Mouse (Mus musculus): ENCODE data around the gene Anapc11. TPM values are rescaled to one million over a fixed set of nuclear protein-coding genes. Genes with fewer than 3 reads are reported as not detected.
"Not testable (repeated sequence)": the region's sequence is repeated elsewhere in the genome, so short reads cannot be mapped to it uniquely, and the experiment has no call there.

Anapc11 gene
- polyA plus RNA-seq (2015; fragmentation: Nextera tagmentation; extraction: Ambion mirVana) = 196 and 200 TPM in 2 replicates

GRCm38 (mm10) chr11:120598283-120598989 is at the start of gene Anapc11, which contains the start of gene Alyref:
Gene Anapc11 (plus strand): TSS chr11:120598421.
Gene Alyref (minus strand): TSS chr11:120598365.
- Histone ChIP-seq H3K36me3 (peaks cover 41% of the 10 kb centered on the region), H3K4me2 (peak within 1 kb of the TSS; percentile 81)
- peak; percentile 97 for ATAC-seq (ENCODE audit: insufficient read depth, low FRiP score, low read depth)

GRCm38 (mm10) chr11:120548786-120549167 is 49.4 kb upstream of the Anapc11 start:
- Histone ChIP-seq H3K4me2 (peak overlapping the region; percentile 81), H3K9me3 (no peaks in the 10 kb centered on the region), H3K27me3 (replicated peaks) (no peaks in the 10 kb centered on the region), H3K9ac (peak overlapping the region; percentile 95), H3K36me3 (peaks cover 17% of the 10 kb centered on the region), H3K4me3 (replicated peaks) (peak overlapping the region; percentile 92), H3K27ac (peak overlapping the region; percentile 98), H3K4me1 (peaks cover 28% of the 10 kb centered on the region)
- no peak for ATAC-seq (ENCODE audit: insufficient read depth, low FRiP score, low read depth)
- 14% methylated on average over 7 of the region's 7 CpGs for WGBS

More at GRCm38 (mm10) chr11:120598283-120598989, at the start of gene Anapc11, which contains the start of gene Alyref:
- peaks cover 12% of the 10 kb centered on the region for H3K4me1 ChIP-seq
- peak within 1 kb of the TSS; percentile 95 for H3K4me3 ChIP-seq (replicated peaks)
- WGBS = under 1% methylated on average over 87 of the region's 88 CpGs
- no peaks in the 10 kb centered on the region for H3K9me3 ChIP-seq
- H3K27me3 ChIP-seq (replicated peaks) = no peaks in the 10 kb centered on the region
- peak within 1 kb of the TSS; percentile 99 for H3K9ac ChIP-seq
- H3K27ac ChIP-seq = peak within 1 kb of the TSS; percentile 91

DNA sequence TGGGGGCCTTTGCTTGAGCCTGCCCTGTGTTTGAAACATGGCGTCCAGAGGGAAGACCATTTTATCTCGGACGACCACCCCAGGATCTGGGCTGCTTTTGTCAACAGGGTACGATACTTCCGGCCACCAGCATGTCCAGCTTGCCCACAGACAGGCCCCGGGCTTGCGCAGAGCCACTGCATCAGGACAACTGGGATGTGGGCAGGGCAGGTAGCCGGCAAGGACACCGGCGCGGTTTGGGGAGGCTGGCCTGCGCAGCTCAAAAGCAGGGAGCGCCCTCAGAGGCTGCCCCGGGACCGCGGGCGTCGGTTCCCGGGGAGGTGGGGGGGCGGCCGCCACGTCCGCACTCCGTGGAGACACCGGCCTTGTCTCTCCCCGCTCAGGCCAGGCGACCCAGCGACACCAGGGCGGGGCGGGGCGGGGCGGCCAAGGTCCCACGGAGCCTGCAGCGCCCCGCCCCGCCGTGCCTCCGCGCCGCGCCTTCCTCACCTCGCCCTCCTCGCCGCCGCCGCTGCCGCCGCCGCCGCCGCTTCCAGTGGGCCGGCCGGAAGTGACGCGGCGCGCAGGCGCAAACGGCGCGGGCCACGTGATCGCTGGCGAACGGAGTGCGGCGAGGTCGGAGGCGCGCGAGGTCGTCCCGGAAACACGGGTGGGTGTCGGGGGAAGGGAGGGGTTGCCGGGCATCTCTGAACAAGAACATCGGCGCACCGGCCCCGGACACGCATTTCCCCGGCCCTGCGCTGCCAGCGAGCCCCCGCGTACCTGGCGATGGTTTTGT is 48.9 kb upstream of the Anapc11 start, which contains the start of gene Mcrip1:
Gene Mcrip1 (minus strand): TSS at position 560 of the 778 bp plus-strand sequence.
- Histone ChIP-seq H3K27me3 (replicated peaks) (no peaks in the 10 kb centered on the region), H3K4me3 (replicated peaks) (peak within 1 kb of the TSS; percentile 92), H3K27ac (peak within 1 kb of the TSS; percentile 98), H3K9me3 (no peaks in the 10 kb centered on the region), H3K4me1 (peaks cover 28% of the 10 kb centered on the region), H3K36me3 (peaks cover 12% of the 10 kb centered on the region; the same call in 1 of the 2 replicates), H3K9ac (peak within 1 kb of the TSS; percentile 95), H3K4me2 (peak within 1 kb of the TSS; percentile 81)
- WGBS = 0% methylated on average over 83 of the region's 87 CpGs
- peak; percentile 86 for ATAC-seq (ENCODE audit: insufficient read depth, low FRiP score, low read depth)

GRCm38 (mm10) chr11:120549986-120550809 is 48.0 kb upstream of the Anapc11 start:
- H3K4me3 ChIP-seq (replicated peaks) = peak overlapping the region; percentile 92
- no peak for ATAC-seq (ENCODE audit: insufficient read depth, low FRiP score, low read depth)
- 60% methylated on average over 11 of the region's 11 CpGs for WGBS
- H3K27ac ChIP-seq = peak overlapping the region; percentile 77
- H3K27me3 ChIP-seq (replicated peaks) = no peaks in the 10 kb centered on the region
- H3K9ac ChIP-seq = peak overlapping the region; percentile 64
- peaks cover 5% of the 10 kb centered on the region; the same call in 1 of the 2 replicates for H3K36me3 ChIP-seq
- H3K4me2 ChIP-seq = peak overlapping the region; percentile 81
- peaks cover 28% of the 10 kb centered on the region for H3K4me1 ChIP-seq
- H3K9me3 ChIP-seq = no peaks in the 10 kb centered on the region

GRCm38 (mm10) chr11:120550810-120551440 is 47.3 kb upstream of the Anapc11 start, which contains the start of gene Ppp1r27:
Gene Ppp1r27 (minus strand): TSS chr11:120551132.
- WGBS = 91% methylated on average over 28 of the region's 28 CpGs
- Histone ChIP-seq H3K36me3 (0 out of 2 replicates have a peak, but pooled peaks cover under 1% of the 10 kb centered on the region), H3K4me1 (peaks cover 26% of the 10 kb centered on the region), H3K9ac (peak within 1 kb of the TSS; percentile 64), H3K9me3 (no peaks in the 10 kb centered on the region), H3K27ac (peak within 1 kb of the TSS; percentile 77; the same call in 1 of the 2 replicates), H3K27me3 (replicated peaks) (no peaks in the 10 kb centered on the region), H3K4me3 (replicated peaks) (peak within 1 kb of the TSS; percentile 92), H3K4me2 (peak within 1 kb of the TSS; percentile 81)
- no peak for ATAC-seq (ENCODE audit: insufficient read depth, low FRiP score, low read depth)

DNA sequence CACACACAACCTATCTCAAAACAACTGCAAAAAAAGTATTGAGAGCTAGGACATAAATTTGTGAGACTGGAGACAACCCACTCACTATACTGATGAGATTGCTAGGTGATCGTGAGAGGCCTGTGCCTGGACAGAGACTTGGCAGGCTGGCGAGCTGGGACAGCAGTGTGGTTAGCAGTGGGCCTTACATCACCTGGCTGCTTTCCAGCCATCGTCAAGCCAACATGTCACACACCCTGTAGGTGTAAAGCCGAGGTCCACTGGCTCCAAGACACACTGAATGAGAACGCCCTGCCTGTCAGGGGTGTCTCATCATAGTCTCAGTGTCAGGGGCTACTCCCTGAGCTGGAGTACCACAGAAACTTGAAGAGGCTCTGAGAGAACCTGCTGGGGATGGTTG is 45.5 kb upstream of the Anapc11 start:
- no peaks in the 10 kb centered on the region for H3K27me3 ChIP-seq (replicated peaks)
- H3K27ac ChIP-seq = no peak overlapping the region
- ATAC-seq (ENCODE audit: insufficient read depth, low FRiP score, low read depth) = no peak
- H3K36me3 ChIP-seq = no peaks in the 10 kb centered on the region
- no peak overlapping the region for H3K4me3 ChIP-seq (replicated peaks)
- no peak overlapping the region for H3K4me2 ChIP-seq
- no peak overlapping the region for H3K9ac ChIP-seq
- no peaks in the 10 kb centered on the region for H3K9me3 ChIP-seq
- 77% methylated on average over 5 of the region's 5 CpGs for WGBS
- peaks cover 16% of the 10 kb centered on the region for H3K4me1 ChIP-seq

- 74% methylated on average over 7 of the region's 7 CpGs for WGBS
- H3K27ac ChIP-seq = no peak overlapping the region
- H3K4me2 ChIP-seq = no peak overlapping the region
- no peaks in the 10 kb centered on the region for H3K27me3 ChIP-seq (replicated peaks)
- no peak overlapping the region for H3K4me3 ChIP-seq (replicated peaks)
- H3K36me3 ChIP-seq = peaks cover 10% of the 10 kb centered on the region
- peaks cover 4% of the 10 kb centered on the region for H3K4me1 ChIP-seq
- no peak overlapping the region for H3K9ac ChIP-seq
- no peak for ATAC-seq (ENCODE audit: insufficient read depth, low FRiP score, low read depth)
- H3K9me3 ChIP-seq = no peaks in the 10 kb centered on the region
These were observed 43.4 kb upstream of the Anapc11 start for GRCm38 (mm10) chr11:120554834-120555233.

DNA sequence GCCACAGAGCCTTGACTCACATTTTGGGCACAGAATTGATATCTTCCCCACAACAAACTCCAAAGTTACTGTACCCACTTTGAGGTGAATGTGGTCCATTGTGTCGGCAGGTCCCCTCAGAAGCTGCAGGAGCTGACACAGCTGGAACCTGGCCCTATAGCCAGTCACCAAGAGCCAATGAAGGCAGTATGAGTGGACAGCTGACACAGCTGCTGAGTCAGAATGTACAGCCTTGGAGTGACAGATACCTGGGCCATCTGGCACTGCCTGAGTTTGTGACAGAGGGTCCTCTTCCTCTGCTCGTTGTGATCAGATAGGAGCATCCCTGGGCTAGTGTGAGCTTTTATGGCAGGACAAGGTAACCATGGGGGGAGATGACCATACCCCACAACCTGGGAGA is 43.0 kb upstream of the Anapc11 start:
- WGBS = 72% methylated on average over 2 of the region's 2 CpGs
- no peak overlapping the region for H3K9ac ChIP-seq
- ATAC-seq (ENCODE audit: insufficient read depth, low FRiP score, low read depth) = no peak
- H3K4me3 ChIP-seq (replicated peaks) = no peak overlapping the region
- H3K4me1 ChIP-seq = 0 out of 2 replicates have a peak, but pooled peaks cover under 1% of the 10 kb centered on the region
- H3K27me3 ChIP-seq (replicated peaks) = no peaks in the 10 kb centered on the region
- H3K36me3 ChIP-seq = peaks cover 14% of the 10 kb centered on the region
- H3K9me3 ChIP-seq = no peaks in the 10 kb centered on the region
- H3K4me2 ChIP-seq = no peak overlapping the region
- no peak overlapping the region for H3K27ac ChIP-seq

- not testable (repeated sequence) for H3K4me3 ChIP-seq (replicated peaks); ATAC-seq (ENCODE audit: insufficient read depth, low FRiP score, low read depth); H3K9ac ChIP-seq; H3K27ac ChIP-seq; H3K27me3 ChIP-seq (replicated peaks); H3K9me3 ChIP-seq; H3K4me1 ChIP-seq; H3K4me2 ChIP-seq
- peaks cover 50% of the 10 kb centered on the region for H3K36me3 ChIP-seq
- WGBS = 87% methylated on average over 6 of the region's 6 CpGs
These were observed 39.4 kb upstream of the Anapc11 start for GRCm38 (mm10) chr11:120558843-120559242.

DNA sequence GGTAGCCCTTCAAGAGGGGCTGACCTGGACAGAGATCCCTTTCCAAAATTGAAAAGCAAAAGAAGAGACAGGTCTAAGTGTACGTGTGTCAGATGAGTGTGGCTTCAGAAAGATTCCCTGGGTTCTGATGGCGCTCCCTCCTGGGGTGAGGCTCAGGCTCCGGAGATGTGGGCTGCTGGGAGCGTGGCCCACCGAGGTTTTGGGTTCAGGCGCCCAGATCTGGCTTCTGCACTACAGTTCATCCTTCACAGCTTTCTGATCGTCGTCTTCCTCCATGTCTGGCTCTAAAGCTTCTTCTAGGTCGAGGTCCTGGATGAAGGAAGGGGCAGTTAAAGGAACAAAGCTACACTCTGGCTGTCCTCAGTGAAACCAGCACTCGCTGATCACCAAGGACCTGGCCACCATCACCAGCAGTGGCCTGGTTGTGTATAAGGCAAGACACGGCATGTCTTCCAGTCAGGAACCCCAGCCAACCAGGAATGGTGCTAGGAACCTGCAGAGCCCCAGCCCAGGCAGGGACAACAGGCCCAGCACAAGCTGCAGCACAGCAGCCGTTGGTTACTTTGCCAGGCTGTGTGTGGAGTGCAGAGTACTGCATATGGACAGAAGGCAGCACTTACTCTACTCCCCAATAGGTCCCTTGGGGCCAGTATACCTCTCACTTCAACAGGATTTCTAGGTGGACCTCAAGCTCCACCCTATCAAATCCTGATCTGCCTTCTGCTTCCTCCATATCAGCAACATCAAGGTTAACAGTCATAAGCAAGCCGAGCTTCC is 37.1 kb upstream of the Anapc11 start:
- peaks cover 66% of the 10 kb centered on the region for H3K36me3 ChIP-seq
- 91% methylated on average over 13 of the region's 13 CpGs for WGBS
- no peak overlapping the region for H3K27ac ChIP-seq

More for the DNA sequence above, 37.1 kb upstream of the Anapc11 start:
- no peak for ATAC-seq (ENCODE audit: insufficient read depth, low FRiP score, low read depth)
- no peak overlapping the region for H3K4me2 ChIP-seq
- H3K9ac ChIP-seq = no peak overlapping the region
- H3K4me3 ChIP-seq (replicated peaks) = no peak overlapping the region
- H3K4me1 ChIP-seq = no peaks in the 10 kb centered on the region
- H3K27me3 ChIP-seq (replicated peaks) = no peaks in the 10 kb centered on the region
- no peaks in the 10 kb centered on the region for H3K9me3 ChIP-seq
